Mouse (Mus musculus) heart, embryonic 13.5 days (tissue): ENCODE data around the gene Ppp2r5b. TPM values are rescaled to one million over a fixed set of nuclear protein-coding genes. Genes with fewer than 3 reads are reported as not detected.

ENCODE experiments used
- ATAC-seq: fragments of 200-750 bp; cut with Nextera tagmentation; 2 replicates; pipeline ENCODE4 v1.8.0; 2017; ENCODE audit warnings: moderate TSS enrichment; ENCODE audit not compliant: insufficient number of reproducible peaks, low FRiP score, low TSS enrichment; ENCODE audit errors: extremely low read depth
- H3K27ac ChIP-seq: fragments of 300-500 bp; sonication (generic); replicated peaks from 2 replicates; pipeline ENCODE4 v1.5.1; 2015; ENCODE audit warnings: moderate library complexity, mild to moderate bottlenecking, inconsistent platforms
- H3K27me3 ChIP-seq: fragments of 300-500 bp; sonication (generic); replicated peaks from 2 replicates; pipeline ENCODE4 v1.6.1; 2015; ENCODE audit warnings: mild to moderate bottlenecking, inconsistent platforms
- H3K36me3 ChIP-seq: fragments of 300-500 bp; sonication (generic); 2 replicates; pipeline ENCODE4 v1.6.1; 2015; ENCODE audit warnings: mild to moderate bottlenecking, inconsistent platforms
- H3K4me1 ChIP-seq: fragments of 300-500 bp; sonication (generic); 2 replicates; pipeline ENCODE4 v1.6.1; 2015; ENCODE audit warnings: inconsistent platforms
- H3K4me2 ChIP-seq: fragments of 300-500 bp; sonication (generic); 2 replicates; pipeline ENCODE4 v1.6.1; 2015; ENCODE audit warnings: inconsistent platforms, mild to moderate bottlenecking, moderate library complexity
- H3K4me3 ChIP-seq: fragments of 300-500 bp; sonication (generic); 2 replicates; pipeline ENCODE4 v1.5.1; 2015; ENCODE audit warnings: moderate library complexity, mild to moderate bottlenecking, inconsistent platforms
- H3K9ac ChIP-seq: fragments of 300-500 bp; sonication (generic); 2 replicates; pipeline ENCODE4 v1.6.1; 2015; ENCODE audit warnings: inconsistent platforms, mild to moderate bottlenecking, moderate library complexity
- H3K9me3 ChIP-seq: fragments of 300-500 bp; sonication (generic); 2 replicates; pipeline ENCODE4 v1.6.1; 2016; ENCODE audit warnings: inconsistent platforms
- WGBS: fragments of 180-500 bp; shearing (Covaris S2); methylation state at CpG from one replicate; pipeline ENCODE4 v1.1.7; 2015; ENCODE audit warnings: mixed read lengths; 5-methylcytosine and 5-hydroxymethylcytosine counted together
- polyA plus RNA-seq: library from polyadenylated mRNA; unstranded; fragments of >200 nt; fragmentation: Nextera tagmentation; extraction: Ambion mirVana; gene quantifications from 2 replicates; pipeline ENCODE4 v1.2.1, GENCODE M21; 2015

The Ppp2r5b gene
- polyA plus RNA-seq, 1 experiment from 2014 or later = 20.7 TPM

DNA sequence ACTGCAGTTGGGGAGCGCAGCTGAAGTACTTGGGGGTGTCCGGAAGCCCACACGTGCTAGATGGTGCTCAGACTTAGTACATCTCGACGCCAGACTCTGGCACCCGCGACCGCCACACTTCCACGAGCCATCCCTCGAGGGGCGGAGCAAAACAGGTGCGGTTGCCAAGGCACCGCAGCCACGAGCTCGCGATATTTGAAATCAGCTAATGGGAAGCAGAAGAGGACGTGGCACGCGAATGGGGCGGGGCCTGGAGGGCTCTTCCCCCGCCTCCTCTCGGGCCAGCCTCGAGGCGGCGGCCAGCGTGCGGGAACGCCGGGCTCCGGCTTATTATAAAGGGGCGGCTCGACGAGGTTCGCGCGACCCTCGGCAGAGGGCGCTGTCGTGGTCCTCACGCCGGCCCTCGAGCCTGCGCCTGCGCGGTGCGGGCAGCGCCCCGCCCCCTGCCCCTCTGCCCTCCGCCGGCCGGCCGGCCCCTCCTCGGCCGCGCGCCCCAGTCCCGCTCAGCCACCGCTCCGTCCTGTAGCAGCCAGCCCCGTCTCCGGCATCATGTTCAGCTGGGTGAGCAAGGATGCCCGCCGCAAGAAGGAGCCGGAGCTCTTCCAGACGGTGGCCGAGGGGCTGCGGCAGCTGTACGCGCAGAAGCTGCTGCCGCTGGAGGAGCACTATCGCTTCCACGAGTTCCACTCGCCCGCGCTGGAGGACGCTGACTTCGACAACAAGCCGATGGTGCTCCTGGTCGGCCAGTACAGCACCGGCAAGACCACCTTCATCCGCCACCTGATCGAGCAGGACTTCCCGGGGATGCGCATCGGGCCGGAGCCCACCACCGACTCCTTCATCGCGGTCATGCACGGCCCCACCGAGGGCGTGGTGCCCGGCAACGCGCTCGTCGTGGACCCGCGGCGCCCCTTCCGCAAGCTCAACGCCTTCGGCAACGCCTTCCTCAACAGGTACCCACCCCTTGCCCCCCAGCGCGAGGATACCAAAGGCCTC lies 41.1 kb upstream of the Ppp2r5b start, which contains the start of gene Ehd1:
Ehd1 (plus strand) TSS at position 300 of the 996 bp plus-strand sequence.
- H3K27me3 ChIP-seq = peaks cover 4% of the 10 kb centered on the region; the same call in 1 of the 2 replicates
- peak within 1 kb of the TSS; percentile 84 for H3K27ac ChIP-seq
- H3K4me1 ChIP-seq = peaks cover 53% of the 10 kb centered on the region
- peaks cover 19% of the 10 kb centered on the region for H3K36me3 ChIP-seq
- peak within 1 kb of the TSS; percentile 92 for H3K4me2 ChIP-seq
- H3K9ac ChIP-seq = peak within 1 kb of the TSS; percentile 96
- ATAC-seq = peak; percentile 87
- peak within 1 kb of the TSS; percentile 92 for H3K4me3 ChIP-seq
- under 1% methylated on average over 103 of the region's 106 CpGs for WGBS
- no peaks in the 10 kb centered on the region for H3K9me3 ChIP-seq

DNA sequence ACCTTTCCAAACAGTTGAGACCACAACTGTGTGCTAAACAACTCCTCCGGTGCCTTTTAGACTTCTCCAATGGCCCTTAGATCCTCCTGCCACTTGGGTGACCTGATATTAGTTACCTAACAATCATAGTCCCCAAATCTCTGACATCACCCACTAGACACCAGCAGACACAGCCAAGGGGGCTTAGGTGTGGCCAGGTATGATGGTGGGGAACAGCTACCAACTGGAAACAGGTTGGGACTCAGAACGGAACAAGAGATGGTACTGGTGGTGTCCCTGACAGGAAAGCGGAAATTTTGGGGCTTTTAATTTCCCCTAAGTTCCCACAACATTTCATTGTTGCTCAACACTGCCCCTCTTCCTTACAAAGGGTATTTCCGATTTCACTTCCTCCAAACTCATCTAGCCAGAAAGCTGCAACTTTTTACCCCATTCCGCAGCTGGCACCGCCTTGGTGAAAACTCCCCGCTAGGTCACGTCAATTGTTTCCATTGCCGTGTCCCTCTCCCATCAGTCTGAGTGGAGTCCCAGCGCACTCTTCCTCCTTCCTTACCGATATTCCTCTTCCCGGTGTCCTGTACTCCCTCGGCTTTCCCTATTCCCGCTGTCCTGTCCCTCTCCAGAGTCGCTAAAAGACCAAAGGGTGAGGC lies 40.2 kb upstream of the Ppp2r5b start:
- ATAC-seq = no peak
- Histone ChIP-seq H3K36me3 (peaks cover 10% of the 10 kb centered on the region), H3K4me3 (peak overlapping the region; percentile 92), H3K4me2 (peak overlapping the region; percentile 92), H3K9ac (peak overlapping the region; percentile 78), H3K27me3 (peaks cover 11% of the 10 kb centered on the region), H3K4me1 (peaks cover 45% of the 10 kb centered on the region), H3K27ac (peak overlapping the region; percentile 84), H3K9me3 (no peaks in the 10 kb centered on the region)
- WGBS = 9% methylated on average over 15 of the region's 15 CpGs

DNA sequence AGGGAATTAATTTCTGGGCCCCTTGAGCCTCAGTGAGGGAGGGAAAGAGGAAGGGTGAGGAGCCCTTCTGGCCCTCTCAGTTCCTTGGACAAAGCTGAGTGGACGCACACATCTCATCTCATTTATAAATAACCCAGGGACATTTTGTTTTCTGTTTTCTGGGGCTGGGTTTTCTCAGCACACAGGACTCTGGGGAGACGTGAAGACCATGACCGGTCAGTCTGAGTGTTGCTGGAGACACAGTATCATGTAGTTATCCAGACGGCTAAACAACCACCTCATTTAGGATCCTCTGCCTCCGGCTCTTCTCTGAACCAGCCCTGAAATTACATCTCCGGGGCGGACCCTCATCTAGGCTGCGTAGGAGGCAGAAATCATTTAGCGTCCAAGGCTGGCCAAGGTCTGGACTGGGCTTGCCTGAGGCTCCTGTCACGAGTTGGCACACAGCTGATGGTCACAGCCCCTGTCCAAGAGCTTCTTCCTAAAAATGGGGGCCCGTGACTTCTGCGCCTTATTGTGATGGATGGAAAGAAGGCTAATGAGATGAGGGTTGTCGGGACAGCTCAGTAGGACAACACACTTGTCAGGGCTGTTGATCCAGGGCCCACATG lies 38.4 kb upstream of the Ppp2r5b start:
- no peak overlapping the region for H3K4me3 ChIP-seq
- no peak overlapping the region for H3K9ac ChIP-seq
- ATAC-seq = no peak
- WGBS = 87% methylated on average over 13 of the region's 13 CpGs
- no peak overlapping the region for H3K4me2 ChIP-seq
- H3K9me3 ChIP-seq = no peaks in the 10 kb centered on the region
- peaks cover 27% of the 10 kb centered on the region for H3K4me1 ChIP-seq
- H3K27me3 ChIP-seq = peaks cover 14% of the 10 kb centered on the region
- H3K36me3 ChIP-seq = no peaks in the 10 kb centered on the region
- no peak overlapping the region for H3K27ac ChIP-seq

DNA sequence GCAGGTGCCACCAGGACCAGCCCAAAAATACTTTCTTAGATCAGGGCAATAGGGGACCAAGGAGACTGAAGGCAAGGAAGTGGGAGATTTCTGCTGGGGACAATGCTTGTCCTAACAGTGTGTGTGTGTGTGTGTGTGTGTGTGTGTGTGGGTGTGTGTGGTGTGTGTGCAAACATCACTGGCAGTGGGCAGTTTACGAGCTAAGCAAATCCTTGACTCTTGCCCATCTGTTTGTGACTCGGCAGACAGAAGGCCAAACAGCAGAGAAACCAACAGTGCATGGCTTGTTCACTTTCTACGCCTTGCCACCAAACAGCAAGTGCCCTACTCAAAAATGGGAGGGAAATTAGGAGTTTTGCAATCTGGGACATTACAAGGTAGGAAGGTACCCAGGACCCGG lies 37.9 kb upstream of the Ppp2r5b start:
- WGBS = 79% methylated on average over 4 of the region's 4 CpGs
- no peak for ATAC-seq
- Histone ChIP-seq H3K36me3 (no peaks in the 10 kb centered on the region), H3K9ac (no peak overlapping the region), H3K27ac (peak overlapping the region; percentile 37; the same call in 1 of the 2 replicates), H3K4me2 (no peak overlapping the region), H3K4me1 (peaks cover 22% of the 10 kb centered on the region), H3K4me3 (no peak overlapping the region), H3K9me3 (no peaks in the 10 kb centered on the region), H3K27me3 (peaks cover 14% of the 10 kb centered on the region)

DNA sequence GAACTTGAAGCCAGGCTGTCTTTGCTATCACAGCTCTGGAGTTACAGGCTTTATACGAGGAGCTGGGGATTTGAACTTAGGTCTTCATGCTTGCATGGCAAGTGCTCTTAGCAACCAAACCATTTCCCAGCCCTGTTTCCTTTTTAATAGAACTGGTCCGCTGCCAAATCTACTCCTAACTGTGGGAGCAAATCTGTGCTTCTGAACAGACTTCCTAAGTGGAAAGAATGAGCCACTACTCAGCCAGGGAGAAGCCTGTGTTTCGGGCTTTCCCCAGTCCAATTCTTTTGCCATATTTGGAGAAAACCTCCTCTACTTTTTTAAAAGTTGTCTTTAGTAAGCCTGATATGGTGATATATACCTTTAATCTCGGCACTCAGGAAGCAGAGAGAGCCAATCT lies 37.1 kb upstream of the Ppp2r5b start:
- ATAC-seq = no peak
- H3K4me2 ChIP-seq = no peak overlapping the region
- no peak overlapping the region for H3K9ac ChIP-seq
- no peaks in the 10 kb centered on the region for H3K36me3 ChIP-seq
- H3K4me3 ChIP-seq = no peak overlapping the region
- H3K9me3 ChIP-seq = no peaks in the 10 kb centered on the region
- H3K27me3 ChIP-seq = peaks cover 14% of the 10 kb centered on the region
- 59% methylated on average over 4 of the region's 4 CpGs for WGBS
- H3K27ac ChIP-seq = peak overlapping the region; percentile 37
- H3K4me1 ChIP-seq = peaks cover 16% of the 10 kb centered on the region

DNA sequence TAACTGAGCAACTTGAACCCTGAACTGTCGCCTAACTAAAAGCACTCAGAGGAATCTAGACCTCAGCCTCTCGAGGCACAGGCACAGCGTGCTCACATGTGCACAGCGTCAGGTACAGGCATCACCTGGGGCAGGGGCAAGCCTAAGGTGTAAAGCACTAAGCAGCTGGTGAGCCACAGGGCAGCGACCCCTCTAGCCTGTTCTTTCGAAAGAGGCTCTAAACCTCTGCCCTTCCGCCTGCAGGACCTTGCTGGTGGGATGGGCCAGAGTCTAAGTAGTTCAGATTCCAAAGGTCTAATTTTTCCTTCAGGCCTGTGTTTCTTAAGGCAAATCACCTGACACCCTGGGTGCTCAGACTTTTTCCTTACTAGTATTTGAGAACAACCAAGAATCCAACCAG lies 36.4 kb upstream of the Ppp2r5b start:
- no peak for ATAC-seq
- H3K9ac ChIP-seq = no peak overlapping the region
- no peak overlapping the region for H3K4me3 ChIP-seq
- WGBS = 69% methylated on average over 7 of the region's 7 CpGs
- peaks cover 14% of the 10 kb centered on the region for H3K4me1 ChIP-seq
- no peaks in the 10 kb centered on the region for H3K36me3 ChIP-seq
- peaks cover 17% of the 10 kb centered on the region for H3K27me3 ChIP-seq
- H3K4me2 ChIP-seq = no peak overlapping the region
- no peak overlapping the region for H3K27ac ChIP-seq
- no peaks in the 10 kb centered on the region for H3K9me3 ChIP-seq

DNA sequence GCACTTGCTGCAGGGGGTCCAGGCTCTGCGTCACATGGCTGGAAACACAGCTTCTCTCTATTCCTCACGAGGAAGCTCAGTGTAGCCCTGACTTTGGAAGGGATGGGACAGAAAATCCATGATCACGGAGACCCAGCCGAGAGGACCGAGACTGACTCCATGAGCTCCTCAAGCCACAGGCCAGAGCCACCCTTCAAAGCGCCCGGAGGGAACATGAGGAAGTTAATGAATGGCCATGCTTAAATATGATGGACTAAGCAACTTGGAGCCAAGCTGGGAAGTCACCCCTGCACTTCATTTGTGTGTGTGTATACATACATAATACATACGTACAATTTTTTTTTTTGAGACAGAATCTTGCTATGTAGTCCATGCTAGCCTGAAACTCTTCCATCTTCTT lies 35.5 kb upstream of the Ppp2r5b start:
- Histone ChIP-seq H3K36me3 (no peaks in the 10 kb centered on the region), H3K4me2 (no peak overlapping the region), H3K9me3 (no peaks in the 10 kb centered on the region), H3K9ac (peak overlapping the region; percentile 44; the same call in 1 of the 2 replicates), H3K4me3 (no peak overlapping the region), H3K27me3 (peaks cover 20% of the 10 kb centered on the region), H3K27ac (no peak overlapping the region), H3K4me1 (peaks cover 14% of the 10 kb centered on the region)
- 37% methylated on average over 8 of the region's 8 CpGs for WGBS
- no peak for ATAC-seq

DNA sequence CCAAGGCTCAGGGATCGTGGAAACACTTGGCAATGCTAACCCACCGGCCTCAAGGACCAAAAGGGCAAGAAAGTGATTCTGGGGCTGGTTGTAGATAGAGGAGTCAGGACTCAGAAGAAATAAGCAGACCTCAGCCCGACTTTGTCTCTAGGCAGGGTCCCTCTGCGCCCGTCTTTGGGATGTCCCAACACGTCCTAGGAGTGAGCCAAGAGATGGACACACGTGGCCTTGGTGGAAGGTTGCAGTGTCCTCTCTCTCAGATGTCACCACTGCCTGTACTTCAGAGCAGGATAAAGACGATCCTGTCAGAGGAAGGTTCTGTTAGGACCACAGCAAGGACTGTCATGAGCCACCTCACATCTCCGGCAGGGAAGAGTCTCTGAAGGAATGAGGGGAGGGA lies 35.0 kb upstream of the Ppp2r5b start:
- no peak overlapping the region for H3K4me2 ChIP-seq
- ATAC-seq = no peak
- H3K27me3 ChIP-seq = peaks cover 20% of the 10 kb centered on the region
- 49% methylated on average over 9 of the region's 9 CpGs for WGBS
- no peak overlapping the region for H3K4me3 ChIP-seq
- 0 out of 2 replicates have a peak overlapping the region, but pooled peaks have one; percentile 44 for H3K9ac ChIP-seq
- H3K4me1 ChIP-seq = peaks cover 9% of the 10 kb centered on the region
- H3K9me3 ChIP-seq = no peaks in the 10 kb centered on the region
- no peaks in the 10 kb centered on the region for H3K36me3 ChIP-seq
- no peak overlapping the region for H3K27ac ChIP-seq

DNA sequence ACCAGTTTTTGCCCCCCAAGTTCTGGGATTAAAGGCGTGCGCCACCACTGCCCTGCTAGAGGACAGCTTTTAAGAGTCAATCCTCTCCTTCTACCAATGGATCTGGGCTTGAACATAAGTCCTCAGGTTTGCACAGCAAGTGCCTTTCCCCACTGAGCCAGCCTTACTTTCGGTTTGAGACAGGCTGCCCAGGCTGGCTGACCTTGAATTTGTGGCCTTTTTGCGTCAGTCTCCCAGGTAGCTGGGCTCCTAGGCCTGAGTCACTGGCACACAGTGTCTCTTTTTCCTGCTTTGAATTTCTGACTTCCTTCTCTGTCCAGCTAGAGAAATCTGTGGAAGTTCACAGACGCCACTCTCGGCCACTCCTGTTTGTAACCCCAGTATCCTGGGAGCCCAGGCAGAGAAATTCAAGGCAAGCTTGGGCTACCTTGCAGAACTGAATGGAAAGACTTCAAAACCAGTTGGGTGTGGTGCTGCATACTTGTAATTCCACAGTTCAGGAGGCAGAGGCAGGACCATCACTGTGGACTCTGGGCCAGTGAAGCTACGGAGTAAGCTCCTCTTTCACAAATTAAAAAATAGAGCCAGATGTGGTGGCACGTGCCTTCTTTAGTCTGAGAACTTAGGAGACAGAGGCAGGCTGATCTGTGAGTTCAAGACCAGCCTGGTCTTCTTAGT lies 34.3 kb upstream of the Ppp2r5b start:
- H3K27me3 ChIP-seq = peaks cover 20% of the 10 kb centered on the region
- no peak overlapping the region for H3K4me3 ChIP-seq
- H3K27ac ChIP-seq = no peak overlapping the region
- H3K9ac ChIP-seq = no peak overlapping the region
- H3K4me1 ChIP-seq = 0 out of 2 replicates have a peak, but pooled peaks cover 3% of the 10 kb centered on the region
- no peak for ATAC-seq
- WGBS = 82% methylated on average over 8 of the region's 8 CpGs
- no peaks in the 10 kb centered on the region for H3K36me3 ChIP-seq
- H3K9me3 ChIP-seq = no peaks in the 10 kb centered on the region
- no peak overlapping the region for H3K4me2 ChIP-seq

DNA sequence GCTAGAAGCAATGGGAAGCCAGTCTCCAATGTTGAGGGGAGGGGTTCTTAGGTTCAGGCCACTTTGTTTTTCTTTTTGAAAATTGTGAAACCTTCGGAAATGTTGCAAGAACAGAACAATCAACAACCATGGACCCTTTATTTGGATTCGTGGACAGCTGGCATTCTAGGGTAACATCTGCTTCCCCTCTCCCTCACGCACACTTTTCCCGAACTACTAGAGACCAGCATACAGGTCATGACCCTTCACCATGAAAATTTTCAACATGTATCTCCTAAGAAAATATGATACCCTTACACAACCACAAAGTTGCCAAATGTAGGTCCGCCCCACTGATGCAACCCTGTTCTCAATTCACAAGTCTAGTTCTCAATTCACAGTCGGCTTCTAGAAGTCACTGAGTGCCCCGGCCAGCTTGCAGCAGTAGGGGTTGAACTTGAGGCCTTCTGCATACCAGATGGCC lies 33.0 kb upstream of the Ppp2r5b start:
- no peak for ATAC-seq
- 77% methylated on average over 7 of the region's 7 CpGs for WGBS
- no peak overlapping the region for H3K4me3 ChIP-seq
- H3K27ac ChIP-seq = no peak overlapping the region
- 0 out of 2 replicates have a peak, but pooled peaks cover 3% of the 10 kb centered on the region for H3K4me1 ChIP-seq
- no peak overlapping the region for H3K9ac ChIP-seq
- peaks cover 20% of the 10 kb centered on the region for H3K27me3 ChIP-seq
- H3K9me3 ChIP-seq = no peaks in the 10 kb centered on the region
- H3K4me2 ChIP-seq = no peak overlapping the region
- no peaks in the 10 kb centered on the region for H3K36me3 ChIP-seq
